Mouse (Mus musculus) spleen, adult 2 months (tissue): ENCODE measurements around the gene Rwdd2a.

ENCODE experiments used
- CTCF ChIP-seq: fragments of 200-500 bp; IDR thresholded peaks from 2 replicates; pipeline ENCODE4 v1.5.1; 2011; ENCODE audit warnings: mild to moderate bottlenecking, inconsistent platforms; ENCODE audit not compliant: insufficient read depth, insufficient read length, insufficient replicate concordance; ENCODE audit errors: extremely low read depth
- POLR2A ChIP-seq: fragments of 200-500 bp; IDR thresholded peaks from 2 replicates; pipeline ENCODE4 v1.6.1; 2011; ENCODE audit warnings: low read depth, low read length, inconsistent platforms

- TF ChIP-seq POLR2A (no peak), CTCF (no peak)
These were observed 46.2 kb downstream of the Rwdd2a start for GRCm38 (mm10) chr9:86617837-86618492.
